Mouse (Mus musculus) neutrophil, adult 5-6 weeks (primary cell): ENCODE data around the gene Osbpl5. TPM values are rescaled to one million over a fixed set of nuclear protein-coding genes. Genes with fewer than 3 reads are reported as not detected.
"Not testable (repeated sequence)": the region's sequence is repeated elsewhere in the genome, so short reads cannot be mapped to it uniquely, and the experiment has no call there.

Experiments
- ATAC-seq: fragments of 151-379, 151-347 bp; 2 replicates; pipeline ENCODE4 v1.8.0; 2017; ENCODE audit warnings: mild to moderate bottlenecking, moderate TSS enrichment; ENCODE audit not compliant: insufficient number of reproducible peaks, poor library complexity, low FRiP score, severe bottlenecking; ENCODE audit errors: extremely low read depth
- total RNA-seq: library from RNA; stranded (forward); fragments of 200-1000 nt; gene quantifications from 2 replicates; pipeline ENCODE4 v1.2.3, GENCODE M21; 2017

Gene Osbpl5
- total RNA-seq, 1 experiment from 2014 or later: 36.1 TPM

GRCm38 (mm10) chr7:143717811-143718210 is 39.0 kb downstream of the Osbpl5 start:
- no peak for ATAC-seq

- peak; percentile 42 for ATAC-seq
Measured at GRCm38 (mm10) chr7:143713421-143713820, 43.4 kb downstream of the Osbpl5 start.

- ATAC-seq: peak; percentile 30; the same call in 1 of the 2 replicates
Measured at GRCm38 (mm10) chr7:143712771-143713348, 43.9 kb downstream of the Osbpl5 start.

- ATAC-seq: no peak
Measured at GRCm38 (mm10) chr7:143712023-143712422, 44.8 kb downstream of the Osbpl5 start.

- ATAC-seq: no peak
Measured at GRCm38 (mm10) chr7:143711381-143711780, 45.4 kb downstream of the Osbpl5 start.

- no peak for ATAC-seq
Measured at GRCm38 (mm10) chr7:143709395-143709794, 47.4 kb downstream of the Osbpl5 start.

GRCm38 (mm10) chr7:143706697-143707438 is 49.9 kb downstream of the Osbpl5 start:
- peak; percentile 78 for ATAC-seq

GRCm38 (mm10) chr7:143696140-143696539 is 60.6 kb downstream of the Osbpl5 start:
- peak; percentile 59 for ATAC-seq

- ATAC-seq: no peak
Measured at GRCm38 (mm10) chr7:143694550-143694949, 62.2 kb downstream of the Osbpl5 start.

GRCm38 (mm10) chr7:143692746-143693510 is 63.9 kb downstream of the Osbpl5 start:
- no peak for ATAC-seq

GRCm38 (mm10) chr7:143691909-143692308 is 64.9 kb downstream of the Osbpl5 start:
- ATAC-seq: no peak

GRCm38 (mm10) chr7:143691181-143691580 is 65.6 kb downstream of the Osbpl5 start:
- no peak for ATAC-seq

GRCm38 (mm10) chr7:143689946-143690345 is 66.8 kb downstream of the Osbpl5 start:
- ATAC-seq: no peak

GRCm38 (mm10) chr7:143689481-143689880 is 67.3 kb downstream of the Osbpl5 start:
- no peak for ATAC-seq

- not testable (repeated sequence) for ATAC-seq
Measured at GRCm38 (mm10) chr7:143686676-143687075, 70.1 kb downstream of the Osbpl5 start.

- ATAC-seq: peak; percentile 37
Measured at GRCm38 (mm10) chr7:143686191-143686590, 70.6 kb downstream of the Osbpl5 start.

GRCm38 (mm10) chr7:143685359-143686067 is 71.3 kb downstream of the Osbpl5 start, which contains the start of gene Tnfrsf23:
Tnfrsf23 (minus strand) TSS chr7:143685872.
- peak; percentile 97 for ATAC-seq

GRCm38 (mm10) chr7:143684569-143684968 is 72.2 kb downstream of the Osbpl5 start:
- ATAC-seq: not testable (repeated sequence)

- no peak for ATAC-seq
Measured at GRCm38 (mm10) chr7:143681566-143681965, 75.2 kb downstream of the Osbpl5 start.
